Mouse (Mus musculus) yolk sac, embryonic 10.5 days (tissue): Measurements from ENCODE around the gene Pou5f1.

Experiments
- DNase-seq: peaks from one replicate; pipeline ENCODE4 v3.0.0-alpha.2; 2017; ENCODE audit warnings: low spot score

The Pou5f1 gene

GRCm38 (mm10) chr17:35550143-35550494 lies 44.3 kb downstream of the Pou5f1 start:
- DNase-seq = no peak

GRCm38 (mm10) chr17:35550871-35551270 lies 45.1 kb downstream of the Pou5f1 start:
- no peak for DNase-seq

- DNase-seq = no peak
These were observed 46.1 kb downstream of the Pou5f1 start, which contains the start of gene Cdsn for GRCm38 (mm10) chr17:35551881-35552414. Gene Cdsn, plus strand, starts transcription at chr17:35552128.

GRCm38 (mm10) chr17:35554321-35554720 lies 48.5 kb downstream of the Pou5f1 start:
- DNase-seq = no peak

GRCm38 (mm10) chr17:35554761-35555397 lies 49.1 kb downstream of the Pou5f1 start:
- no peak for DNase-seq

GRCm38 (mm10) chr17:35556186-35556765 lies 50.5 kb downstream of the Pou5f1 start:
- no peak for DNase-seq

GRCm38 (mm10) chr17:35556812-35557211 lies 51.0 kb downstream of the Pou5f1 start:
- DNase-seq = no peak

- no peak for DNase-seq
These were observed 51.5 kb downstream of the Pou5f1 start for GRCm38 (mm10) chr17:35557351-35557750.

- DNase-seq = no peak
These were observed 52.4 kb downstream of the Pou5f1 start for GRCm38 (mm10) chr17:35558216-35558615.
